24 mouse cellular contexts compared by ENCODE assay signal in genomic region chr1:52582866-52583265, GRCm38 (mm10). TPM values are rescaled to one million over a fixed set of nuclear protein-coding genes. Genes with fewer than 3 reads are reported as not detected.
A peak's percentile ranks its signal among the peaks of the same experiment; 100 is the strongest.
DNase-seq lines count a peak whose midpoint lies in the region; ATAC-seq lines count a peak whose summit lies in the region.
"Had no signal": no experiment of that assay in that cellular context is flagged by ENCODE, and none has a peak within 500 bp of the region (broad histone marks: within the 10 kb centered on the region; RNA-seq: fewer than 3 reads in every experiment).

No protein-coding gene starts in this region.

- no peaks in the 10 kb centered on the region for H3K27me3 ChIP-seq in forebrain, embryonic 16.5 days (replicated peaks; ENCODE audit: control insufficient read depth, insufficient read depth, low read length)
- H3K27me3 ChIP-seq: CH12.LX; embryonic facial prominence, embryonic 12.5 days; embryonic facial prominence, embryonic 15.5 days; hindbrain, embryonic 12.5 days; hindbrain, embryonic 15.5 days had no signal

- ATAC-seq in forebrain, embryonic 16.5 days: no peak
- ATAC-seq: forebrain, embryonic 14.5 days; intestine, postnatal 0 days had no signal

- no peak overlapping the region for H3K4me2 ChIP-seq in forebrain, embryonic 16.5 days (ENCODE audit: low read length)
- H3K4me2 ChIP-seq: embryonic facial prominence, embryonic 12.5 days; embryonic facial prominence, embryonic 15.5 days; heart, embryonic 11.5 days; hindbrain, embryonic 12.5 days; hindbrain, embryonic 15.5 days had no signal

- 94% methylated on average over 1 of the region's 1 CpGs for WGBS in forebrain, embryonic 16.5 days

- H3K27ac ChIP-seq in forebrain, embryonic 16.5 days (ENCODE audit: low read length): no peak overlapping the region
- H3K27ac ChIP-seq: embryonic facial prominence, embryonic 12.5 days; embryonic facial prominence, embryonic 15.5 days; gastrocnemius, adult 2 months; hindbrain, embryonic 12.5 days; hindbrain, embryonic 15.5 days had no signal

- no peaks in the 10 kb centered on the region for H3K9me3 ChIP-seq in forebrain, embryonic 16.5 days (ENCODE audit: control insufficient read depth, low read length)
- H3K9me3 ChIP-seq: embryonic facial prominence, embryonic 12.5 days; embryonic facial prominence, embryonic 15.5 days; G1E; hindbrain, embryonic 12.5 days; hindbrain, embryonic 15.5 days had no signal

- no peak overlapping the region for H3K9ac ChIP-seq in forebrain, embryonic 16.5 days (replicated peaks; ENCODE audit: low read depth, low read length)
- H3K9ac ChIP-seq: embryonic facial prominence, embryonic 12.5 days; embryonic facial prominence, embryonic 15.5 days; hindbrain, embryonic 12.5 days; hindbrain, embryonic 15.5 days had no signal

- peak; percentile 16 for DNase-seq in cerebellum, adult 11 months
- DNase-seq in cerebellum, postnatal 4 days (ENCODE audit: low spot score in 2 of 2): no peak
- DNase-seq in cerebellum, adult 11-12 months: peak; percentile 38
- DNase-seq in cerebellum, adult 8-10 months: peak; percentile 27
- peak; percentile 44 to 70 for DNase-seq in cerebellum, postnatal 25 days
- no peak for DNase-seq in Muller cell, postnatal 12 days (ENCODE audit: inconsistent ontology term)
- DNase-seq in frontal cortex, postnatal 25 days (ENCODE audit: low spot score in 2 of 2): no peak
- DNase-seq: adrenal gland, adult 2 months; adrenal gland, postnatal 25 days; B cell, adult 2 months; gastrocnemius, adult 2 months; gastrocnemius, postnatal 14 days; heart, adult 11 months; kidney, adult 2 months had no signal

- peaks cover 10% of the 10 kb centered on the region for H3K4me1 ChIP-seq in forebrain, embryonic 16.5 days (replicated peaks; ENCODE audit: control insufficient read depth, insufficient read depth, low read length)

- no peak overlapping the region for H3K4me3 ChIP-seq in forebrain, embryonic 16.5 days (replicated peaks; ENCODE audit: low read length)
- H3K4me3 ChIP-seq: embryonic facial prominence, embryonic 12.5 days; embryonic facial prominence, embryonic 15.5 days; gastrocnemius, adult 2 months; hindbrain, embryonic 12.5 days; hindbrain, embryonic 15.5 days had no signal

- no peaks in the 10 kb centered on the region for H3K36me3 ChIP-seq in forebrain, embryonic 16.5 days (ENCODE audit: control insufficient read depth, insufficient read depth)
- H3K36me3 ChIP-seq: embryonic facial prominence, embryonic 12.5 days; embryonic facial prominence, embryonic 15.5 days; G1E; hindbrain, embryonic 12.5 days; hindbrain, embryonic 15.5 days had no signal

RNA-seq across cellular contexts. Expression of gene Nemp2, which starts 47.6 kb away (rescaled TPM):
- polyA plus RNA-seq in forebrain, embryonic 16.5 days (2015; fragmentation: Nextera tagmentation; extraction: Ambion mirVana): 9.3 and 9.5 TPM in 2 replicates

Comparison
In these comparisons a context has a peak if more than half of its experiments do, and no peak if none do; other contexts are left out.
1. DNase-seq: peak in cerebellum, adult 11 months (single experiment), cerebellum, adult 11-12 months (single experiment), cerebellum, adult 8-10 months (single experiment) and cerebellum, postnatal 25 days (2 of 2); none in cerebellum, postnatal 4 days (0 of 2), Muller cell, postnatal 12 days (single experiment) and frontal cortex, postnatal 25 days (0 of 2).